Mouse (Mus musculus) kidney, adult 2 months (tissue): ENCODE data around the gene Gm21663. TPM values are rescaled to one million over a fixed set of nuclear protein-coding genes. Genes with fewer than 3 reads are reported as not detected.

ENCODE experiments used
- DNase-seq: peaks from one replicate; pipeline ENCODE4 v3.0.0; 2021
- H3K27ac ChIP-seq: fragments of 200-500 bp; 2 replicates; pipeline ENCODE4 v1.5.1; 2012; ENCODE audit warnings: low read depth, low read length, control low read depth, inconsistent platforms; ENCODE audit not compliant: insufficient read depth
- H3K27me3 ChIP-seq: fragments of 200-500 bp; replicated peaks from 2 replicates; pipeline ENCODE4 v1.6.1; 2012; ENCODE audit warnings: mild to moderate bottlenecking, moderate library complexity, low read length, inconsistent platforms; ENCODE audit not compliant: control insufficient read depth, insufficient read depth
- H3K36me3 ChIP-seq: fragments of 200-500 bp; 2 replicates; pipeline ENCODE4 v1.6.1; 2012; ENCODE audit warnings: mild to moderate bottlenecking, moderate library complexity, low read length, inconsistent platforms; ENCODE audit not compliant: control insufficient read depth, insufficient read depth
- H3K4me1 ChIP-seq: fragments of 200-500 bp; 2 replicates; pipeline ENCODE4 v1.6.1; 2011; ENCODE audit warnings: low read length; ENCODE audit not compliant: control insufficient read depth, insufficient read depth
- H3K4me3 ChIP-seq: fragments of 200-500 bp; 2 replicates; pipeline ENCODE4 v1.5.1; 2011; ENCODE audit warnings: mild to moderate bottlenecking, low read depth, low read length, control low read depth; ENCODE audit not compliant: insufficient read depth
- CTCF ChIP-seq: fragments of 200-500 bp; conservative IDR thresholded peaks from 2 replicates; pipeline ENCODE4 v1.5.1; 2011; ENCODE audit warnings: low read depth, mild to moderate bottlenecking, control low read depth, low read length, moderate library complexity, mixed read lengths; ENCODE audit not compliant: insufficient read depth, insufficient read length
- POLR2A ChIP-seq: fragments of 200-500 bp; IDR thresholded peaks from one replicate; pipeline ENCODE4 v1.6.1; 2011; ENCODE audit warnings: low read depth, low read length, control low read depth
- WGBS: fragments of 180-500 bp; shearing (Covaris S2); methylation state at CpG from one replicate; pipeline ENCODE4 v1.1.7; 2018; 5-methylcytosine and 5-hydroxymethylcytosine counted together
- polyA plus RNA-seq: library from polyadenylated mRNA; depleted of rRNA; stranded (reverse); fragments of >200 nt; gene quantifications from 2 replicates; pipeline ENCODE4 v1.2.3, GENCODE M21; 2012; rRNA removed

Gm21663 gene
- polyA plus RNA-seq, 1 experiment: not detected

GRCm38 (mm10) chr5:25889746-25890382 lies 52.3 kb downstream of the Gm21663 start:
- Histone ChIP-seq H3K36me3 (no peaks in the 10 kb centered on the region), H3K4me1 (no peaks in the 10 kb centered on the region), H3K4me3 (no peak overlapping the region), H3K27ac (no peak overlapping the region), H3K27me3 (no peaks in the 10 kb centered on the region; the same call in 1 of the 2 replicates)
- no peak for TF ChIP-seq CTCF
- no peak for TF ChIP-seq POLR2A
- 31% methylated on average over 3 of the region's 3 CpGs for WGBS
- DNase-seq: peak; percentile 2

DNA sequence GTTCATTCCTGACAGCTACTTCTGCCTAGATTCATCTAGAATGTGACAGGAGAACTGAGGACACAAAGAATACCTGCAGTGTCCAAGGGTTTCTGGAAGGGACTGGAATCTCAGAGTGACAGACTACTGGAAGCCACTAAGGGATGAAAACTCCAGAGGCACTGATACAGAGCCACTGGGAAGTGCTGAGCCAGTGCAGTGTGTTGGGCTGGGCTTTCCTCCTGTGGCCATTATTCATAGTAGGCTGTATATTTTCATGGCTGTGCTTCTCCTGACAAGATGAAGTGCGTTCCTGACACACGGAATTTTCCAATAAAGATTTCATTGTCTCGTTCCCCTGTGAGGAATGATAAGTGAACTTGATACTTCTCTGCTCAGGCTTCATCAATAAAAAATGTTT lies 55.5 kb downstream of the Gm21663 start:
- H3K4me3 ChIP-seq: no peak overlapping the region
- no peaks in the 10 kb centered on the region for H3K4me1 ChIP-seq
- TF ChIP-seq CTCF (no peak), POLR2A (no peak)
- no peaks in the 10 kb centered on the region for H3K27me3 ChIP-seq
- WGBS: 39% methylated on average over 3 of the region's 3 CpGs
- DNase-seq: no peak
- no peak overlapping the region for H3K27ac ChIP-seq
- H3K36me3 ChIP-seq: no peaks in the 10 kb centered on the region

Other genes with a start within 250 kb of the Gm21663 start
- gene Xrcc2, start 236.6 kb downstream of the Gm21663 start, polyA plus RNA-seq: 2.8 and 3.5 TPM in 2 replicates
- 0.16 and 0.34 TPM in 2 replicates for gene Actr3b, start 182.4 kb downstream of the Gm21663 start, polyA plus RNA-seq
- gene Gm21671, start 12.0 kb upstream of the Gm21663 start, polyA plus RNA-seq: not detected in 2 replicates
- gene Gm21680, start 30.3 kb upstream of the Gm21663 start, polyA plus RNA-seq: not detected in 2 replicates
- gene Gm21698, start 46.3 kb upstream of the Gm21663 start, polyA plus RNA-seq: not detected in 2 replicates
- gene Gm1979, start 62.4 kb upstream of the Gm21663 start, polyA plus RNA-seq: not detected in 2 replicates
- not detected in 2 replicates for gene Gm5862, start 80.5 kb upstream of the Gm21663 start, polyA plus RNA-seq
- gene Speer4a, start 97.2 kb upstream of the Gm21663 start, polyA plus RNA-seq: not detected in 2 replicates
- not detected in 2 replicates for gene Gm7347, start 116.2 kb upstream of the Gm21663 start, polyA plus RNA-seq
- gene Gm10471, start 146.9 kb upstream of the Gm21663 start, polyA plus RNA-seq: not detected in 2 replicates
- not detected in 2 replicates for gene 5031410I06Rik, start 163.0 kb upstream of the Gm21663 start, polyA plus RNA-seq
- not detected in 2 replicates for gene Gm10220, start 179.0 kb upstream of the Gm21663 start, polyA plus RNA-seq